Comparison of ENCODE assay signal across 17 mouse cellular contexts in the genomic region with DNA sequence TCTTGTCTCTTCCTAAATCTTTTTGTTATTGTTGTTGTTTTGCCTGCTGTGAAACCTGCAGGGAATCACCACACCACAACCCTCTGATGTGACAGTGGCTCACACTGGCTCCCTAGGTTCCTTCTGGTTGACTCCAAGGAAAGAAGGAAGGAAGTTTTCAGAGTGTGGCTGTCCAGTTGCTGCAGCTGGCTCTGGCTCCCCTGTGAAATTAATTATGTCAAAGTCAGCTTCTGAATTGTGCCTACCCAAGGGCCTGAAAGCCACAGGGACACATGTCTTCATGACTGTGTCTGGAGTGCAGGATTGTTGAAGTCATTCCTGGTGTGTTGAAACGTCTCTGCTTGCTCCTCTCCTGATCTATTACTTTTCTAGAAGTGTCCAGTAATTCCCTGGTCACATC. TPM values are rescaled to one million over a fixed set of nuclear protein-coding genes. Genes with fewer than 3 reads are reported as not detected.
DNase-seq lines count a peak whose midpoint lies in the region; ATAC-seq lines count a peak whose summit lies in the region.
"Had no signal": no experiment of that assay in that cellular context is flagged by ENCODE, and none has a peak within 500 bp of the region (broad histone marks: within the 10 kb centered on the region; RNA-seq: fewer than 3 reads in every experiment).

No protein-coding gene starts in this region.

- ATAC-seq in granulocyte monocyte progenitor cell, adult 5-6 weeks (replicated peaks; ENCODE audit: poor library complexity, severe bottlenecking), result peak; percentile 8; the same call in 1 of the 2 replicates
- 0 out of 2 replicates have a peak, but pooled peaks have one; percentile 24 for ATAC-seq in megakaryocyte progenitor cell, adult 5-6 weeks (replicated peaks; ENCODE audit: poor library complexity)

- peak; percentile 1 for DNase-seq in adrenal gland, adult 2 months
- DNase-seq in gastrocnemius, adult 18-20 months (ENCODE audit: low spot score), result peak; percentile 5
- peak; percentile 25 for DNase-seq in heart, adult 8-10 months (ENCODE audit: low spot score)

RNA-seq across cellular contexts. Expression of a gene that starts 0.8 kb away (rescaled TPM):
- total RNA-seq in adrenal gland, adult 2 months (2021), result 10 to 100 TPM; 12.0 to 12.5 TPM
- polyA plus RNA-seq in adrenal gland, adult 2 months (2012; rRNA removed), result 1.6 and 1.8 TPM in 2 replicates
- 1 to 10 TPM; 1.7 to 2.2 TPM for total RNA-seq in gastrocnemius, adult 18-20 months (2021)
- 271 and 272 TPM in 2 replicates for total RNA-seq in granulocyte monocyte progenitor cell, adult 5-6 weeks (2014; fragmentation: Nextera tagmentation)
- total RNA-seq in granulocyte monocyte progenitor cell, adult 5-6 weeks (2017), result 201 and 211 TPM in 2 replicates
- 1 to 10 TPM; 3.7 to 4.7 (median 4.1) TPM for total RNA-seq in heart, adult 8-10 months (2022)
- 181 and 238 TPM in 2 replicates for total RNA-seq in megakaryocyte progenitor cell, adult 5-6 weeks (2015)
- total RNA-seq in megakaryocyte progenitor cell, adult 5-6 weeks (2017), result 142 and 174 TPM in 2 replicates
- polyA plus RNA-seq: Patski had no signal

RNA-seq across cellular contexts. Expression of a gene that starts 17.4 kb away (rescaled TPM):
- not detected for total RNA-seq in adrenal gland, adult 2 months (2021)
- polyA plus RNA-seq in adrenal gland, adult 2 months (2012; rRNA removed), result not detected in 2 replicates
- total RNA-seq in gastrocnemius, adult 18-20 months (2021), result not detected
- 4.9 and 9.0 TPM in 2 replicates for total RNA-seq in granulocyte monocyte progenitor cell, adult 5-6 weeks (2014; fragmentation: Nextera tagmentation)
- total RNA-seq in granulocyte monocyte progenitor cell, adult 5-6 weeks (2017), result 1.4 and 2.0 TPM in 2 replicates
- under 1 TPM in 2 of 4 experiments, not detected in 2; 0.40 to 0.57 TPM for total RNA-seq in heart, adult 8-10 months (2022)
- 0.67 and 2.5 TPM in 2 replicates for total RNA-seq in megakaryocyte progenitor cell, adult 5-6 weeks (2015)
- 1.2 and 1.3 TPM in 2 replicates for total RNA-seq in megakaryocyte progenitor cell, adult 5-6 weeks (2017)
- total RNA-seq: adrenal gland, postnatal 4 days; forebrain, postnatal 0 days had no signal
- polyA plus RNA-seq: cerebellum, adult 2 months; embryonic facial prominence, embryonic 10.5 days; embryonic facial prominence, embryonic 12.5 days; embryonic facial prominence, embryonic 14.5 days; forebrain, embryonic 11.5 days; forebrain, embryonic 13.5 days; forebrain, embryonic 15.5 days; G1E; Patski had no signal

RNA-seq across cellular contexts. Expression of a gene that starts 25.0 kb away (rescaled TPM):
- 1 to 10 TPM in 1 of 2 experiments, under 1 TPM in 1; 0.95 to 1.6 TPM for total RNA-seq in adrenal gland, adult 2 months (2021)
- 0.02 and 0.26 TPM in 2 replicates for polyA plus RNA-seq in adrenal gland, adult 2 months (2012; rRNA removed)
- not detected for total RNA-seq in gastrocnemius, adult 18-20 months (2021)
- 2.2 and 2.3 TPM in 2 replicates for total RNA-seq in granulocyte monocyte progenitor cell, adult 5-6 weeks (2014; fragmentation: Nextera tagmentation)
- 0.10 and 2.6 TPM in 2 replicates for total RNA-seq in granulocyte monocyte progenitor cell, adult 5-6 weeks (2017)
- total RNA-seq in heart, adult 8-10 months (2022), result under 1 TPM; 0.19 to 0.79 (median 0.37) TPM
- 4.8 and 5.3 TPM in 2 replicates for total RNA-seq in megakaryocyte progenitor cell, adult 5-6 weeks (2015)
- 0.88 and 1.00 TPM in 2 replicates for total RNA-seq in megakaryocyte progenitor cell, adult 5-6 weeks (2017)
- total RNA-seq: CH12.LX; forebrain, postnatal 0 days had no signal
- polyA plus RNA-seq: embryonic facial prominence, embryonic 10.5 days; embryonic facial prominence, embryonic 12.5 days; forebrain, embryonic 11.5 days; forebrain, embryonic 13.5 days; forebrain, embryonic 15.5 days; forebrain, postnatal 0 days; G1E had no signal

RNA-seq across cellular contexts. Expression of a gene that starts 48.0 kb away (rescaled TPM):
- 1 to 10 TPM; 7.8 to 9.9 TPM for total RNA-seq in adrenal gland, adult 2 months (2021)
- polyA plus RNA-seq in adrenal gland, adult 2 months (2012; rRNA removed), result 1.8 and 2.4 TPM in 2 replicates
- 1 to 10 TPM; 1.7 to 3.0 TPM for total RNA-seq in gastrocnemius, adult 18-20 months (2021)
- 39.1 and 44.2 TPM in 2 replicates for total RNA-seq in granulocyte monocyte progenitor cell, adult 5-6 weeks (2014; fragmentation: Nextera tagmentation)
- total RNA-seq in granulocyte monocyte progenitor cell, adult 5-6 weeks (2017), result 28.3 and 30.5 TPM in 2 replicates
- total RNA-seq in heart, adult 8-10 months (2022), result 1 to 10 TPM; 2.4 to 5.9 (median 3.6) TPM
- total RNA-seq in megakaryocyte progenitor cell, adult 5-6 weeks (2015), result 44.8 and 47.0 TPM in 2 replicates
- total RNA-seq in megakaryocyte progenitor cell, adult 5-6 weeks (2017), result 19.8 and 24.4 TPM in 2 replicates
- polyA plus RNA-seq: Patski had no signal

Comparison
In these comparisons a context has a peak if more than half of its experiments do, and no peak if none do; other contexts are left out.
1. Peak in every context shown above with its lines: DNase-seq and ATAC-seq.
2. RNA of a gene that starts 0.8 kb away (total RNA-seq): 201 to 272 TPM in granulocyte monocyte progenitor cell, adult 5-6 weeks and 142 to 238 TPM in megakaryocyte progenitor cell, adult 5-6 weeks; 12.0 to 12.5 TPM in adrenal gland, adult 2 months, 3.7 to 4.7 TPM in heart, adult 8-10 months and 1.7 to 2.2 TPM in gastrocnemius, adult 18-20 months; every median in the first group is over 10 times any median in the second.